Mouse (Mus musculus) MEL (cell line): ENCODE measurements around the gene Mrnip. TPM values are rescaled to one million over a fixed set of nuclear protein-coding genes. Genes with fewer than 3 reads are reported as not detected.

Source experiments
- DNase-seq: peaks from one replicate; pipeline ENCODE4 v3.0.0; 2011; ENCODE audit warnings: low read depth, low spot score
- H3K27ac ChIP-seq: 2 replicates; pipeline ENCODE4 v1.5.1; 2012; ENCODE audit warnings: low read depth, mild to moderate bottlenecking, control low read depth, low read length, moderate library complexity; ENCODE audit not compliant: control insufficient read depth
- H3K27me3 ChIP-seq, 2 experiments: fragments of 150-350 bp in 1 of 2; sonication (generic) in 1 of 2; 2 replicates each; pipeline ENCODE4 v1.6.1; 2012; ENCODE audit warnings: low read length in 2 of 2, mild to moderate bottlenecking in 2 of 2, improper control_type of control experiment in 1 of 2, moderate library complexity in 1 of 2; ENCODE audit not compliant: insufficient read depth in 2 of 2, control insufficient read depth in 1 of 2
- H3K36me3 ChIP-seq, 2 experiments: 2 replicates each; pipeline ENCODE4 v1.6.1; 2012 to 2014; ENCODE audit warnings: low read length in 2 of 2, improper control_type of control experiment in 1 of 2, inconsistent platforms in 1 of 2, mild to moderate bottlenecking in 1 of 2; ENCODE audit not compliant: insufficient read depth in 2 of 2, control insufficient read depth in 1 of 2
- H3K4me1 ChIP-seq, 2 experiments: fragments of 150-350 bp in 1 of 2; sonication (generic) in 1 of 2; 2 replicates each; pipeline ENCODE4 v1.6.1; 2012; ENCODE audit warnings: low read length in 2 of 2, improper control_type of control experiment in 1 of 2, mild to moderate bottlenecking in 1 of 2; ENCODE audit not compliant: insufficient read depth in 2 of 2, control insufficient read depth in 1 of 2
- H3K4me3 ChIP-seq, 2 experiments: fragments of 150-350 bp in 1 of 2; sonication (generic) in 1 of 2; 2 replicates each; pipeline ENCODE4 v1.5.1; 2012; ENCODE audit warnings: low read depth in 2 of 2, low read length in 2 of 2, mild to moderate bottlenecking in 2 of 2, moderate library complexity in 2 of 2, control low read depth in 1 of 2, improper control_type of control experiment in 1 of 2; ENCODE audit not compliant: control insufficient read depth in 1 of 2, insufficient read depth in 1 of 2
- H3K79me2 ChIP-seq: 2 replicates; pipeline ENCODE4 v1.6.1; 2012; ENCODE audit warnings: mild to moderate bottlenecking, low read length, moderate library complexity; ENCODE audit not compliant: control insufficient read depth, poor library complexity, insufficient read depth
- H3K9ac ChIP-seq: 2 replicates; pipeline ENCODE4 v1.6.1; 2012; ENCODE audit warnings: low read depth, mild to moderate bottlenecking, control low read depth, low read length, moderate library complexity; ENCODE audit not compliant: control insufficient read depth, poor library complexity, severe bottlenecking
- H3K9me3 ChIP-seq: fragments of 150-350 bp; sonication (generic); replicated peaks from 2 replicates; pipeline ENCODE4 v1.6.1; 2012; ENCODE audit warnings: mild to moderate bottlenecking, low read length, improper control_type of control experiment, moderate library complexity; ENCODE audit not compliant: insufficient read depth
- CHD1 ChIP-seq: IDR thresholded peaks from 2 replicates; pipeline ENCODE4 v1.6.1; 2012; ENCODE audit warnings: low read depth, mild to moderate bottlenecking, inconsistent platforms, low read length, improper control_type of control experiment
- E2F4 ChIP-seq: IDR thresholded peaks from 2 replicates; pipeline ENCODE4 v1.6.1; 2011; ENCODE audit warnings: low read depth, low read length, improper control_type of control experiment, borderline replicate concordance
- ETS1 ChIP-seq: IDR thresholded peaks from 2 replicates; pipeline ENCODE4 v1.6.1; 2012; ENCODE audit warnings: low read depth, mild to moderate bottlenecking, inconsistent platforms, low read length, improper control_type of control experiment, moderate library complexity
- MAZ ChIP-seq: IDR thresholded peaks from 2 replicates; pipeline ENCODE4 v1.6.1; 2012; ENCODE audit warnings: low read depth, mild to moderate bottlenecking, inconsistent platforms, low read length, improper control_type of control experiment
- MEF2A ChIP-seq: IDR thresholded peaks from 2 replicates; pipeline ENCODE4 v1.6.1; 2014; ENCODE audit warnings: low read depth, mild to moderate bottlenecking, inconsistent platforms, low read length, improper control_type of control experiment; ENCODE audit not compliant: poor library complexity, insufficient replicate concordance, severe bottlenecking; ENCODE audit errors: extremely low read depth
- MXI1 ChIP-seq: IDR thresholded peaks from 2 replicates; pipeline ENCODE4 v1.6.1; 2011; ENCODE audit warnings: mild to moderate bottlenecking, low read depth, low read length, improper control_type of control experiment
- POLR2AphosphoS5 ChIP-seq: IDR thresholded peaks from 2 replicates; pipeline ENCODE4 v1.6.1; 2012; ENCODE audit warnings: low read depth, borderline replicate concordance, mild to moderate bottlenecking, inconsistent platforms, low read length, moderate library complexity, mixed read lengths
- RAD21 ChIP-seq: IDR thresholded peaks from 2 replicates; pipeline ENCODE4 v1.6.1; 2011; ENCODE audit warnings: mild to moderate bottlenecking, low read depth, low read length, improper control_type of control experiment
- SIN3A ChIP-seq: IDR thresholded peaks from 2 replicates; pipeline ENCODE4 v1.6.1; 2012; ENCODE audit warnings: low read length, improper control_type of control experiment, inconsistent platforms
- TAL1 ChIP-seq: IDR thresholded peaks from 2 replicates; pipeline ENCODE4 v1.6.1; 2012; ENCODE audit warnings: mild to moderate bottlenecking, inconsistent platforms, low read length, moderate library complexity, mixed read lengths
- TBP ChIP-seq: IDR thresholded peaks from 2 replicates; pipeline ENCODE4 v1.8.0; 2011; ENCODE audit warnings: low read depth, low read length, improper control_type of control experiment
- UBTF ChIP-seq: IDR thresholded peaks from 2 replicates; pipeline ENCODE4 v1.6.1; 2012; ENCODE audit warnings: low read depth, mild to moderate bottlenecking, inconsistent platforms, low read length, improper control_type of control experiment, moderate library complexity, borderline replicate concordance; ENCODE audit not compliant: insufficient read depth
- USF1 ChIP-seq: IDR thresholded peaks from 2 replicates; pipeline ENCODE4 v1.6.1; 2014; ENCODE audit warnings: low read depth, mild to moderate bottlenecking, inconsistent platforms, low read length, improper control_type of control experiment, moderate library complexity
- polyA plus RNA-seq, 2 experiments: library from polyadenylated mRNA; stranded (reverse) in 1 of 2; unstranded in 1 of 2; fragments of >175 nt in 1 of 2; fragments of >200 nt in 1 of 2; gene quantifications; 2 replicates each; pipeline versions ENCODE4 v1.2.1 to v1.2.4; 2012; ENCODE audit warnings: low replicate concordance in 2 of 2, low read depth in 1 of 2; ENCODE audit not compliant: insufficient read length in 2 of 2, insufficient read depth in 1 of 2, missing spikeins in 1 of 2
- total RNA-seq: library from RNA; depleted of rRNA; stranded (reverse); fragments of 300-350 nt; gene quantifications from 2 replicates; pipeline ENCODE4 v1.2.3, GENCODE M21; 2012

Gene Mrnip
- total and polyA plus RNA-seq, 3 experiments, result 8.6 to 10.6 TPM; not detected in 1

DNA sequence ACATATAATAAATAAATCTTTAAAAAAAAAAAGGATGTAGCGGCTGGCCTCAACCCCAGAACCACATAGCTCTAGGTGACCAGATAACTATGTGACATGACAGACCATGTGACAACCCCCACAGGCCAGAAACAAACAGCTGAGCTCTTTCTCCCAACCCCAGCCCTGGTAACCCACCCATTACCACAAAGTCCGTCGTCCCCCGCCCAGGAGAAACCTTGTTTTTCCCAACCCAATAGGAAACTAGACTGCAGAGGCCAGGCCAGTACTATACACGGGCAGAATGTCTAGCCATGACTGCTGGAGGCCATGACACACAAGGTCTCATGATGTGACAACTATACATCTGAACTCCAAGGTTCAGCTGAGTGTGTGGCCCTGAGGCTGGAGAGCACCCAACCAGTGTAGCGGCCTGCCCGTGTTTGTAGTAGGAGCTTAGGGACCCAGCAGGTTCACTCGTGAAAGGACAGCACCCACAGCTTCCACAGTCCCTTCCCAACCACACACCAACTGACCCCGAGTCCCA lies 29.1 kb downstream of the Mrnip start:
- H3K4me1 ChIP-seq, result peaks cover 0 to 1% of the 10 kb centered on the region in 2 experiments; a peak in 2 of 4 replicates
- H3K4me3 ChIP-seq, result no peak overlapping the region
- DNase-seq, result no peak
- no peak for TF ChIP-seq POLR2AphosphoS5
- TF ChIP-seq E2F4, result no peak
- H3K27ac ChIP-seq, result no peak overlapping the region
- H3K9me3 ChIP-seq, result no peaks in the 10 kb centered on the region
- H3K27me3 ChIP-seq, result no peaks in the 10 kb centered on the region
- peaks cover 4 to 50% of the 10 kb centered on the region in 2 experiments; a peak in 3 of 4 replicates for H3K36me3 ChIP-seq
- no peak overlapping the region for H3K9ac ChIP-seq
- H3K79me2 ChIP-seq, result peaks cover 10% of the 10 kb centered on the region

GRCm38 (mm10) chr11:50205434-50205833 lies 31.2 kb downstream of the Mrnip start:
- H3K27ac ChIP-seq, result no peak overlapping the region
- H3K4me1 ChIP-seq, result peaks cover 0 to 8% of the 10 kb centered on the region in 2 experiments; a peak in 2 of 4 replicates
- H3K27me3 ChIP-seq, result no peaks in the 10 kb centered on the region
- TF ChIP-seq USF1, result no peak
- no peak for TF ChIP-seq SIN3A
- TF ChIP-seq TAL1, result no peak
- DNase-seq, result no peak
- no peak overlapping the region for H3K9ac ChIP-seq
- H3K9me3 ChIP-seq, result no peaks in the 10 kb centered on the region
- peaks cover 11 to 43% of the 10 kb centered on the region in 2 experiments for H3K36me3 ChIP-seq
- peaks cover 28% of the 10 kb centered on the region for H3K79me2 ChIP-seq
- H3K4me3 ChIP-seq, result no peak overlapping the region

GRCm38 (mm10) chr11:50206037-50206436 lies 31.8 kb downstream of the Mrnip start:
- TF ChIP-seq MAZ (no peak), CHD1 (no peak), MEF2A (no peak), UBTF (no peak), MXI1 (no peak), ETS1 (no peak), RAD21 (no peak), TBP (no peak)

More at GRCm38 (mm10) chr11:50206037-50206436, 31.8 kb downstream of the Mrnip start:
- Histone ChIP-seq H3K4me3 (no peak overlapping the region), H3K36me3 (peaks cover 11 to 37% of the 10 kb centered on the region in 2 experiments), H3K27me3 (no peaks in the 10 kb centered on the region), H3K27ac (no peak overlapping the region), H3K79me2 (peaks cover 31% of the 10 kb centered on the region), H3K9ac (no peak overlapping the region), H3K9me3 (no peaks in the 10 kb centered on the region), H3K4me1 (peaks cover 0 to 9% of the 10 kb centered on the region in 2 experiments; a peak in 2 of 4 replicates)
- no peak for DNase-seq
